Comparison of ENCODE assay signal across 8 mouse cellular contexts in the genomic region with DNA sequence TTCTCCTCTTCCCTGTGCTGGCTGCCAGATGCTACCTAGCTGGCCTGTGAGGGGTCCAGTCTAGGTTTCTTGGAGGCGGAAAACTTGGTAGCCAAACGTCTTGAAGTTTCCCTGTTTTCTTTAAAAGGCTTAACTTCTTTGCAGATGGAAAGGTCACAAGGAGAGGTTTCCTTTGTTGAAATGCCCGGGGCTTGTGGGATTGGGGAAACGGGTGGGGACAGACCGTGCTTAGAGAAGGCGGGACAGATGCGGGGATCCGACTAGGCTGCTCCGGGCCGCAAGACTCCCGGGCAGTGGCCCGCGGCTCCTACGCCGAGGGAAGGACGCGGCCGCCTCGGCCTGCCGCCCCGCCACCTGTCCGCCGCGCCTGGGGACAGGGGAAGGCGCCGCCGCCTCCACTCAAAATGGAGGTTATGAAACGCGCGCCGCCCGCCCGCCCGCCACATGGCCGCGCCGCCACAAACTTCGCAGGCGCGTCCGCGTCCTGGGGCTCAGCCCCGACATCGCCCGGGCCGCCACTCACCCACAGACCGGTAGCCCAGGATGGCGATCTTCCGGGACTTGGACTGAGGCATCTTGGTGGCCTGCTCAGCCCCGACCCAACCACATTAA. TPM values are rescaled to one million over a fixed set of nuclear protein-coding genes. Genes with fewer than 3 reads are reported as not detected.
DNase-seq lines count a peak whose midpoint lies in the region; ATAC-seq and TF ChIP-seq lines count a peak whose summit lies in the region.

No protein-coding gene starts in this region.

- peak; percentile 32 for ATAC-seq in heart, embryonic 13.5 days (ENCODE audit: extremely low read depth, insufficient number of reproducible peaks, low FRiP score, low TSS enrichment)
- peak; percentile 5; the same call in 1 of the 2 replicates for ATAC-seq in midbrain, embryonic 16.5 days

- H3K4me2 ChIP-seq in heart, embryonic 13.5 days: peak overlapping the region; percentile 96
- H3K4me2 ChIP-seq in midbrain, embryonic 16.5 days (ENCODE audit: low read length): peak overlapping the region; percentile 63

- peak; percentile 27 for DNase-seq in heart, adult 8-10 months (ENCODE audit: low spot score)
- no peak for DNase-seq in heart, postnatal 14 days
- DNase-seq in embryonic facial prominence, embryonic 10.5 days (ENCODE audit: low spot score): peak; percentile 72
- peak; percentile 65 for DNase-seq in liver
- DNase-seq in cerebellum, adult 9-11 months: no peak

- H3K4me3 ChIP-seq in E14TG2a.4 (replicated peaks; ENCODE audit: low read length): peak overlapping the region; percentile 95
- H3K4me3 ChIP-seq in embryonic facial prominence, embryonic 10.5 days: peak overlapping the region; percentile 96
- peak overlapping the region; percentile 98 for H3K4me3 ChIP-seq in heart, embryonic 13.5 days
- peak overlapping the region; percentile 85 for H3K4me3 ChIP-seq in midbrain, embryonic 16.5 days (ENCODE audit: low read depth, low read length)

- peak overlapping the region; percentile 99 for H3K9ac ChIP-seq in heart, embryonic 13.5 days
- H3K9ac ChIP-seq in midbrain, embryonic 16.5 days (ENCODE audit: low read depth, low read length): peak overlapping the region; percentile 89

- intact Hi-C loops in heart, postnatal 14 days (cut with DNase I): loop anchor here (5.0 kb wide), 1 partner anchor 66 kb away; no protein-coding TSS in a partner anchor

- peaks cover 30% of the 10 kb centered on the region for H3K36me3 ChIP-seq in E14TG2a.4 (ENCODE audit: insufficient read depth, low read length)
- H3K36me3 ChIP-seq in embryonic facial prominence, embryonic 10.5 days (replicated peaks): 0 out of 2 replicates have a peak, but pooled peaks cover 4% of the 10 kb centered on the region
- H3K36me3 ChIP-seq in heart, embryonic 13.5 days: no peaks in the 10 kb centered on the region
- H3K36me3 ChIP-seq in midbrain, embryonic 16.5 days (ENCODE audit: control insufficient read depth, insufficient read depth, low read length): no peaks in the 10 kb centered on the region

- H3K27ac ChIP-seq in embryonic facial prominence, embryonic 10.5 days (replicated peaks): peak overlapping the region; percentile 98
- H3K27ac ChIP-seq in heart, embryonic 13.5 days (replicated peaks): peak overlapping the region; percentile 100
- H3K27ac ChIP-seq in midbrain, embryonic 16.5 days (ENCODE audit: low read length): peak overlapping the region; percentile 97

- WGBS in embryonic facial prominence, embryonic 10.5 days: under 1% methylated on average over 50 of the region's 50 CpGs
- WGBS in heart, embryonic 13.5 days: 0% methylated on average over 36 of the region's 50 CpGs
- under 1% methylated on average over 44 of the region's 50 CpGs for WGBS in midbrain, embryonic 16.5 days

- peaks cover 6% of the 10 kb centered on the region; the same call in 1 of the 2 replicates for H3K27me3 ChIP-seq in E14TG2a.4 (ENCODE audit: insufficient read depth, low read length)
- H3K27me3 ChIP-seq in embryonic facial prominence, embryonic 10.5 days (replicated peaks; ENCODE audit: low read depth, poor library complexity, severe bottlenecking): no peaks in the 10 kb centered on the region
- H3K27me3 ChIP-seq in heart, embryonic 13.5 days (replicated peaks): no peaks in the 10 kb centered on the region
- H3K27me3 ChIP-seq in midbrain, embryonic 16.5 days (ENCODE audit: control insufficient read depth, insufficient read depth, low read depth, low read length): no peaks in the 10 kb centered on the region

- H3K4me1 ChIP-seq in E14TG2a.4 (replicated peaks; ENCODE audit: low read depth, low read length): peaks cover 57% of the 10 kb centered on the region
- peaks cover 28% of the 10 kb centered on the region for H3K4me1 ChIP-seq in embryonic facial prominence, embryonic 10.5 days
- H3K4me1 ChIP-seq in heart, embryonic 13.5 days: peaks cover 54% of the 10 kb centered on the region
- peaks cover 29% of the 10 kb centered on the region for H3K4me1 ChIP-seq in midbrain, embryonic 16.5 days (ENCODE audit: control insufficient read depth, insufficient read depth, low read length)

- H3K9me3 ChIP-seq in E14TG2a.4 (ENCODE audit: low read length): no peaks in the 10 kb centered on the region
- H3K9me3 ChIP-seq in embryonic facial prominence, embryonic 10.5 days: no peaks in the 10 kb centered on the region
- no peaks in the 10 kb centered on the region for H3K9me3 ChIP-seq in heart, embryonic 13.5 days
- H3K9me3 ChIP-seq in midbrain, embryonic 16.5 days (replicated peaks; ENCODE audit: control insufficient read depth, low read length, poor library complexity, severe bottlenecking): no peaks in the 10 kb centered on the region

- no peak for TF ChIP-seq CTCF in E14TG2a.4 (conservative IDR thresholded peaks at IDR 0.05; ENCODE audit: low read length)

RNA-seq across cellular contexts. Expression of a gene that starts 0.7 kb away (rescaled TPM):
- 10 to 100 TPM; 76.2 to 78.6 (median 77.5) TPM for total RNA-seq in heart, adult 8-10 months (2022)
- total RNA-seq in heart, postnatal 14 days (2021): 10 to 100 TPM; 71.6 to 78.1 TPM
- polyA plus RNA-seq in embryonic facial prominence, embryonic 10.5 days (2016; fragmentation: Nextera tagmentation; extraction: Ambion mirVana): 169 and 178 TPM in 2 replicates
- polyA plus RNA-seq in heart, embryonic 13.5 days (2015; fragmentation: Nextera tagmentation; extraction: Ambion mirVana): 235 and 261 TPM in 2 replicates
- polyA plus RNA-seq in midbrain, embryonic 16.5 days (2015; fragmentation: Nextera tagmentation; extraction: Ambion mirVana): 255 and 277 TPM in 2 replicates

Comparison
In these comparisons a context has a peak if more than half of its experiments do, and no peak if none do; other contexts are left out.
1. DNase-seq: peak in heart, adult 8-10 months (single experiment), embryonic facial prominence, embryonic 10.5 days (single experiment) and liver (single experiment); none in heart, postnatal 14 days (0 of 2) and cerebellum, adult 9-11 months (single experiment).
2. Peak in every context shown above with its lines, with median percentiles within 50 percentile points of each other: H3K4me3 ChIP-seq and H3K27ac ChIP-seq.